Mouse (Mus musculus): ENCODE data around the gene Spata25.
A peak's percentile ranks its signal among the peaks of the same experiment; 100 is the strongest.
"Not testable (repeated sequence)": the region's sequence is repeated elsewhere in the genome, so short reads cannot be mapped to it uniquely, and the experiment has no call there.

The Spata25 gene

DNA sequence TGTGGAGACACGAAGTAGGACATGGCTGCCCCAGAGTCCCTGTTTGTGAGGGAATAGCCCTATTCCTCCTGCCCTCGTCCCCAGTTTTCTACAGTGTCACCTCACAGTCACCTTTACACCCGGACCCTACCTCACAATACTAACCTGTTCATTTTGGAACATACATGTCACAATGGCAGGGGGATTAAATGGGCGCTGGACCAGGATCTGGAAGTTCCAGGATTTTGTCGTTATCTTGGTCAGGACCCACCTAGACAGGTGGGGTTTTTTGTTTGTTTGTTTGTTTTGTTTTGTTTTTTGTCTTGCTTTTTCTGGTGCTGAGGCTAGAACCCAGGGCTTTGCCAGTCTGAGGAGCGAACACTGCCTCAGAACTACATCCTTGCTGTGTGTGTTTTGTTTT lies at the start of gene Spata25:
Spata25 (minus strand) TSS at position 101 of the 400 bp plus-strand sequence.
- no peak for DNase-seq (ENCODE audit: low read depth, low spot score)

GRCm38 (mm10) chr2:164877376-164878215 lies 49.3 kb upstream of the Spata25 start:
- DNase-seq (ENCODE audit: low read depth, low spot score) = peak; percentile 48

- DNase-seq (ENCODE audit: low read depth, low spot score) = not testable (repeated sequence)
These were observed 47.3 kb upstream of the Spata25 start for GRCm38 (mm10) chr2:164875648-164876047.

GRCm38 (mm10) chr2:164874239-164874769 lies 46.0 kb upstream of the Spata25 start:
- peak; percentile 70 for DNase-seq (ENCODE audit: low read depth, low spot score)

DNA sequence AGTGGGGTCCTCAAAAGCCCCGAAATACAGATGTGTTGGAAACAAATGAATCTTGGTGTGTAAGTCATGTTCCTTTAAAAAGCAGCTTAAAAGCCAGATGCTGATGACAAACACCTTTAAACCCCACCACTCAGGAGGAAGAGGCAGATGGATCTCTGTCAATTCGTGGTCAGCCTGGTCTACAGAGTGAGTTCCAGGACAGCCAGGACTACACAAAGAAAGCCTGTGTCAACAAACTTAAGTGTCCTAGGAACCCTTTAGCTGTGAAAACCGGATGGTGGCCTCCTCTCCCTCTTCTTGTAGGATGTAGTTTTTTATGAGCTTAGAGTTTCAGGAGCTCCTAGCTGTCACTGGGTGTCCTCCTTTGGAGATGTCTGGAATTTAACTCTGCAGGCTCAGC lies 45.3 kb upstream of the Spata25 start:
- no peak for DNase-seq (ENCODE audit: low read depth, low spot score)

DNA sequence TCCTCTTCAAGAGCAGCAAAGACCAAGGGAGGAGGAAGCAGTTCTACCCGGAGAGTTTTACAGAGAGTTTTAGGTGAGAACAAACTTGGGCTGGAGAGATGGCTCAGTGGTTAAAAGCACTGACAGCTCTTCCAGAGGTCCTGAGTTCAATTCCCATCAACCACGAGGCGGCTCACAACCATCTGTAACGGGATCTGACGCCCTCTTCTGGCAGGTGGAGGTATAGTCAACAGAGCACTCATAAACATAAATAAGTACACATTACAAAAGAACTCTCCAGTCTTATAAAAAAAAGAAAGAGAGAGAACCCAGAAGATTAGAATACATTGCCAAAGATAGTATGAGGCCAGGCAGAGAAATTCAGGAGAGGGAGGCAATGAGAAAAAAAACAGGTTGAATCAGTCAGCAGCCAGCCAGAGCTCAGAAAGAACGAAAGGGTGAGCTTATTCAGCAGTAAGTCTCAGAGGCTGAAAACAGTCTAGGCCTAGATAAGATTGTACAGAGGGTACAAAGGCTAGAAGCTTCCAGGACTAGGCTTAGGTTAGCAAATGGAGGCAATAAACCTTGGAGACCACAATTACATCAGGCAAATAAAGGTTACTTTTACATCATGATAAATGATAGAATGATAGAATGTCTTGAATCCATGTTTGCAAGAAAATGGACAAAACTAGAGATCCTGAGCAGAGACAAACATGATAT lies 43.4 kb upstream of the Spata25 start:
- peak; percentile 65 for DNase-seq (ENCODE audit: low read depth, low spot score)

DNA sequence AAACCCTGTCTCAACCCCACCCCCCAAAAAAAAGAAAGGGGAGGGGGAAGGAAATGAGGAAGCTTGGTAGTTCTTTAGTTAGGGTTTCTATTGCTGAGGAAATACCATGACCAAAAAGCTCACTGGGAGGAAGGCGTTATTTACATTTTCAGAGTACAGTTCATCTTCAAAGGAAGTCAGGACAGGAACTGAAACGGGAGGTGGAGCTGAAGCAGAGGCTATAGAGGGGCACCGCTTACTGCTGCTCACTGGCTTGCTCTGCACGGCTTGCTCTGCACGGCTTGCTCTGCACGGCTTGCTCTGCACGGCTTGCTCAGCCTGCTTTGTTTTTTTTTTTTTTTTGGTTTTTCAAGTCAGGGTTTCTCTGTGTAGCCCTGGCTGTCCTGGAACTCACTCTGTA lies 40.2 kb upstream of the Spata25 start:
- no peak for DNase-seq (ENCODE audit: low read depth, low spot score)

- DNase-seq (ENCODE audit: low read depth, low spot score) = peak; percentile 88
These were observed 39.2 kb upstream of the Spata25 start for GRCm38 (mm10) chr2:164867566-164867965.

DNA sequence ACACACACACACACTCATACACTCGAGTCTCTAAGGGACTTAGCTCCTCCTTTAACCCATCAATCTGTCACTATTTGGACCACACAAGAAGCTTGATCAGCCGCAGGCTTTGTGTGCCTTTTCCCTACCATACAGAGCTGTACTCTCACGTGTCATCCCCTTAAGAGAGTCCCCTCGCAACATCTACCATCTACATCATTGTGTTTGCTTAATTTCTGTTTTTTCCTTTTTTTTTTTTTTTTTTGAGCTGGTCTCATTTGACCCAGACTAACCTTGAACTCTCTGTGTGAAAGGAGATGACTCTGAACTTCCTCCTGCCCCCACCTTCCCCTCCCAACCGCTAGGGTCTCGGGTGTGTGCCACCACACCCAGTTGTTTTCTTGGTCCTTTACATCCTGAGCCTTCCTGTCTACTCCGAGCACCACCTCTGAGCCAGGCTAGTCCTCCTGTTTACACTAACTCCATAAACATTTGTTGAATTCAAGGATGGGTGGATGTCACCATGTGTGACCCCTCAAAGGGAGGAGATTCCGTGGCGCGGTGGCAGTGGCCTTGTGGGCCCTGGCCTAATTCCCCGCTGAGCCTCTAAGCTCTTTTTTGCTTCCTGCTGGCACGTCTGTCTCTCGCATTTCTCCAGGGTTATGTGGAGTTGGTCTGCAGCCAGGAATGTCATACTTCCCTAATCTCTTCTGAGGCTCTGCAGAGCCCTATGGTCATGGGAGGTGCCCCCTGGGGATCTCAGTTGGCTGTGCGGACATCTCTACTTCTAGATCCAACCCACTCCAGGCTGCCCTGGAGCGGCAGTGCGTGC lies 38.6 kb upstream of the Spata25 start:
- DNase-seq (ENCODE audit: low read depth, low spot score) = peak; percentile 94

DNA sequence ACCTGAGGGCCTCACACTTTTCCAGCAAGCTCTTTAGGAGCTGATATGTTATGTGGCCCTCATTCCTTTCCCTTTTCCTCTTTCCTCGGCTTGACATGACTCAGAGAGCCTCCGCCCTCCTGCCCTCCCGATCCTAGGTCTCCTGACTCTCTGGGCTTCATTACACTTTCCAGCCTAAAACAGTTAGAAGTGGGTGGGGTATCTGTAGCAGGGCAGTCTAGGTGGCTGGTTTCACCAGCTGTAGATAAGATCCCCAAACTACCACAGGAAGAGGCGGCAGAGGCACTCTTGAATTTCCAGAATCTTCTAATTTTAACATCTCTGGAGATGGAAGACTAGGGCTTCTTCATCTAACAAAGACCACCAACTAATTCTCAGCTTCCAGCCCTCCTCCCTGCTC lies 36.3 kb upstream of the Spata25 start:
- DNase-seq (ENCODE audit: low read depth, low spot score) = no peak

DNA sequence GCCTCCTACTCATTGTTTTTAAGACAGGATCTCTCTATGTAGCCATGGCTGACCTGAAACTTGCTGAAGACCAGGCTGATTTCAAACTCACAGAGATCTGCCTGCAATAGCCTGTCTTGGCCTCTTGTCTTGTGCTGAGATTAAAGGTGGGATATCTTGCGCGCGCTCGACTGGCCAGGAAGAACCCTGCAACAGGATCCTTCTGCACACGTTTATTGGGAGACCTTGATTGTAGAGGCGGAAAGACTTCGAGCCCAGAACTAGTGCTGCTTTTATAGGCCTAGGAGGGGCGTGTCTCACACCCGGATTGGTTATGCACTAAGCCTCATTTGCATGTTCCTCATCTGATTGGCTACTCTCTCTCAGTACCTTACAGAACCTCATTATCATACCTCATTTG lies 35.1 kb upstream of the Spata25 start:
- peak; percentile 46 for DNase-seq (ENCODE audit: low read depth, low spot score)

GRCm38 (mm10) chr2:164862179-164862861 lies 34.0 kb upstream of the Spata25 start:
- DNase-seq (ENCODE audit: low read depth, low spot score) = no peak

DNA sequence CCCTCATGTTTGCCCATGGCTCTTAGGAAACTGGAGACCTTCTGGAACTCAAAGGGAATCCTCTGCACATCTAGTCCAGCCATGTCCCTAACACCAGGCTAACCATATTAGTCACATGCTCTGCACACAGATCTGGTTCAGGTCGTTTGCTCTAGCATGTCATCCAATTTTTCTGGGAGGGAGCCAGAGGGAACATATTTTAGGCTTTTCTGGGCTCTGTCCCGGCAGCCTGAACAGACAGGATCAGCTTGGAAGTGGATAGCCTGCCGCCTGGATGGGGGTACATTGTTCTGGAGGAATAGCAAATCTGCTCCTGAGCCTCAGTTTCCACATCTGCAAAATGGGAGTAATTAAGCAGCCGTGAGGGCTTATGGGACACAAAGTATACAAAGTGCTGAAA lies 32.8 kb upstream of the Spata25 start:
- no peak for DNase-seq (ENCODE audit: low read depth, low spot score)

GRCm38 (mm10) chr2:164859640-164860432 lies 31.5 kb upstream of the Spata25 start:
- peak; percentile 62 for DNase-seq (ENCODE audit: low read depth, low spot score)

DNA sequence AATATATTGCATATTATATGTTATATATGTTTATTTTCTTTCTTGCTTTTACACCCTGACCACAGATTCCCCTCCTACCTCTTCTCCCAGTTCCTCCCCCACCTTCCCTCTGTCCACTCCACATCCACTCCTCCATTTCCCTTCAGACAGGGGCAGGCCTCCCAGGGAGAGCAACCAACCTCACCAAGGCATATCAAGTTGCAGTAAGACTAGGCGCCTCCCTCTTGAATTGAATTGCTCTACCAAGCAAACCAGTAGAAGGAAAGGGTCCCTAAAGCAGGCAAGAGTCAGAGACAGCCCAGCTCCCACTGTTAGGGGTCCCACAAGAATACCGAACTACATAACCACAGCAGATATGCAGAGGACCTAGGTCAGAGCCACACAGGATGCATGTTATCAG lies 30.8 kb upstream of the Spata25 start:
- no peak for DNase-seq (ENCODE audit: low read depth, low spot score)

GRCm38 (mm10) chr2:164857842-164858553 lies 29.7 kb upstream of the Spata25 start:
- peak; percentile 83 for DNase-seq (ENCODE audit: low read depth, low spot score)

GRCm38 (mm10) chr2:164857101-164857821 lies 28.9 kb upstream of the Spata25 start, which contains the start of gene Pltp:
Gene Pltp, minus strand, starts transcription at chr2:164857711.
- DNase-seq (ENCODE audit: low read depth, low spot score) = peak; percentile 96

GRCm38 (mm10) chr2:164856309-164857100 lies 28.2 kb upstream of the Spata25 start:
- DNase-seq (ENCODE audit: low read depth, low spot score) = peak; percentile 91
